Mouse (Mus musculus) olfactory bulb, adult 2 months (tissue): ENCODE measurements around the gene Kcnk1. TPM values are rescaled to one million over a fixed set of nuclear protein-coding genes. Genes with fewer than 3 reads are reported as not detected.

ENCODE experiments used
- H3K27ac ChIP-seq: fragments of 200-500 bp; 2 replicates; pipeline ENCODE4 v1.5.1; 2012; ENCODE audit warnings: low read depth, low read length; ENCODE audit not compliant: insufficient read depth
- H3K4me1 ChIP-seq: fragments of 200-500 bp; 2 replicates; pipeline ENCODE4 v1.6.1; 2012; ENCODE audit warnings: low read length; ENCODE audit not compliant: control insufficient read depth, insufficient read depth
- H3K4me3 ChIP-seq: fragments of 200-500 bp; 2 replicates; pipeline ENCODE4 v1.5.1; 2012; ENCODE audit warnings: mild to moderate bottlenecking, low read depth, low read length, moderate library complexity; ENCODE audit not compliant: insufficient read depth
- CTCF ChIP-seq: fragments of 200-500 bp; IDR thresholded peaks from 2 replicates; pipeline ENCODE4 v1.5.1; 2012; ENCODE audit warnings: low read depth, mild to moderate bottlenecking, low read length, moderate library complexity; ENCODE audit not compliant: insufficient read depth
- POLR2A ChIP-seq: fragments of 200-500 bp; IDR thresholded peaks from 2 replicates; pipeline ENCODE4 v1.6.1; 2012; ENCODE audit warnings: mild to moderate bottlenecking, low read depth, low read length, moderate library complexity; ENCODE audit not compliant: insufficient read depth
- WGBS: fragments of 180-500 bp; shearing (Covaris S2); methylation state at CpG from one replicate; pipeline ENCODE4 v1.1.7; 2018; 5-methylcytosine and 5-hydroxymethylcytosine counted together
- polyA plus RNA-seq: library from polyadenylated mRNA; stranded (reverse); fragments of >200 nt; gene quantifications from 2 replicates; pipeline ENCODE4 v1.2.4, GENCODE M21; 2012; ENCODE audit warnings: low replicate concordance; ENCODE audit not compliant: missing spikeins, insufficient read depth, insufficient read length

Gene Kcnk1
- polyA plus RNA-seq, 1 experiment, result not detected

- Histone ChIP-seq H3K4me3 (no peak overlapping the region), H3K27ac (no peak overlapping the region), H3K4me1 (no peaks in the 10 kb centered on the region; the same call in 1 of the 2 replicates)
- no peak for TF ChIP-seq POLR2A
- TF ChIP-seq CTCF, result no peak
- WGBS, result 79% methylated on average over 9 of the region's 9 CpGs
Measured at GRCm38 (mm10) chr8:126063832-126064409, 69.0 kb downstream of the Kcnk1 start.

- no peaks in the 10 kb centered on the region for H3K4me1 ChIP-seq
- 66% methylated on average over 8 of the region's 8 CpGs for WGBS
- H3K4me3 ChIP-seq, result no peak overlapping the region
- no peak overlapping the region for H3K27ac ChIP-seq
- TF ChIP-seq CTCF (no peak), POLR2A (no peak)
Measured at GRCm38 (mm10) chr8:126064587-126065145, 69.7 kb downstream of the Kcnk1 start.

GRCm38 (mm10) chr8:126067306-126067705 lies 72.3 kb downstream of the Kcnk1 start:
- WGBS, result 86% methylated on average over 6 of the region's 6 CpGs
- H3K4me1 ChIP-seq, result no peaks in the 10 kb centered on the region
- no peak for TF ChIP-seq CTCF
- no peak overlapping the region for H3K4me3 ChIP-seq
- no peak overlapping the region for H3K27ac ChIP-seq

GRCm38 (mm10) chr8:126068136-126068535 lies 73.2 kb downstream of the Kcnk1 start:
- Histone ChIP-seq H3K4me1 (no peaks in the 10 kb centered on the region), H3K27ac (no peak overlapping the region), H3K4me3 (no peak overlapping the region)
- TF ChIP-seq CTCF, result no peak
- no peak for TF ChIP-seq POLR2A
- 65% methylated on average over 6 of the region's 6 CpGs for WGBS

GRCm38 (mm10) chr8:126072678-126073077 lies 77.7 kb downstream of the Kcnk1 start:
- Histone ChIP-seq H3K4me1 (peaks cover 5% of the 10 kb centered on the region; the same call in 1 of the 2 replicates), H3K4me3 (no peak overlapping the region), H3K27ac (peak overlapping the region; percentile 53; the same call in 1 of the 2 replicates)
- WGBS, result 55% methylated on average over 5 of the region's 5 CpGs
- TF ChIP-seq CTCF (no peak), POLR2A (no peak)

- peak overlapping the region; percentile 53; the same call in 1 of the 2 replicates for H3K27ac ChIP-seq
- no peak overlapping the region for H3K4me3 ChIP-seq
- WGBS, result 52% methylated on average over 7 of the region's 7 CpGs
- peaks cover 5% of the 10 kb centered on the region; the same call in 1 of the 2 replicates for H3K4me1 ChIP-seq
- TF ChIP-seq POLR2A (no peak), CTCF (no peak)
Measured at GRCm38 (mm10) chr8:126073141-126073740, 78.3 kb downstream of the Kcnk1 start.

- Histone ChIP-seq H3K4me3 (no peak overlapping the region), H3K4me1 (peaks cover 5% of the 10 kb centered on the region; the same call in 1 of the 2 replicates), H3K27ac (no peak overlapping the region)
- TF ChIP-seq POLR2A (no peak), CTCF (no peak)
- 91% methylated on average over 1 of the region's 1 CpGs for WGBS
Measured at GRCm38 (mm10) chr8:126074111-126074510, 79.1 kb downstream of the Kcnk1 start.

- 17% methylated on average over 10 of the region's 10 CpGs for WGBS
- peaks cover 5% of the 10 kb centered on the region; the same call in 1 of the 2 replicates for H3K4me1 ChIP-seq
- TF ChIP-seq POLR2A (no peak), CTCF (peak; percentile 71; the same call in 1 of the 2 replicates)
- no peak overlapping the region for H3K4me3 ChIP-seq
- H3K27ac ChIP-seq, result no peak overlapping the region
Measured at GRCm38 (mm10) chr8:126075400-126075799, 80.4 kb downstream of the Kcnk1 start.

Other genes with a start within 250 kb of the Kcnk1 start
- gene Pcnx2, start 96.9 kb upstream of the Kcnk1 start, polyA plus RNA-seq, result not detected in 2 replicates
- not detected in 2 replicates for gene Map3k21, start 84.7 kb upstream of the Kcnk1 start, polyA plus RNA-seq